Mouse (Mus musculus) frontal cortex, postnatal 36 days (tissue): ENCODE results near the gene Gm11444.

ENCODE experiments used
- DNase-seq, 2 experiments: peaks; one replicate each; pipeline ENCODE4 v3.0.0; 2022; ENCODE audit warnings: low spot score in 2 of 2

Gene Gm11444

GRCm38 (mm10) chr11:85850233-85850632, at the start of gene Gm11444:
Gene Gm11444 (minus strand): TSS chr11:85850333.
- DNase-seq = no peak

DNA sequence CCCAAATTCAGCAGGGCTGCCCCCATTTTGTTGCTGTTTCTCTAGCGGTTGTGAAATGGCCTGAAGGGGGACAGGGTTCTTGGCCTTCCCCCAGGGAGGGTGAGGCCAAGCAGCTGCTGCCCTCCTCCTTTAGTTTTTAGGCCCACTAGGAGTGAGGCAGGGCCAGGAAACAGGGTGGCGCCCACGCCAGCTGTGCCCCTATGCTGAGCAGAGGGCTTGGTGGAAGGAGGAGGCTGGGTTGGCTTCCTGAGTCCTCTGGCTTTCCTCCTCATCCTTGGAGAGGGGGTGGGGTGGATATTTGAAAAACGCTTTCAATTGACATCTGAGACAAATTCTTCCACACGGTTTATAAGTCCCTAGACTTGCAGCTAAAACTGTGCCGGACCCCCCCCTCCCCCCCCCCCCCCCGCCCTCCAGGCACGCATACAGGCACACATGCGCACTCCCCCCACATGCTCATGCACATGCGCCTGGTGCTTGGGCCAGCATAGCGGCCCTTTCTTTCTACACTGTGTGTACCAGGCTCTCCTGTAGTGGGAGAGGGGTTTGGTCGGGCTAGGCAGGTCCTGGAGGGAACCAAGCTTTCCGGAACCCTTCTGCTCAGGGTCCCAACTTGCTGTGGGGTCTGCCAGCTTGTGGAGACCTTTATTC, 46.3 kb upstream of the Gm11444 start:
- no peak for DNase-seq

DNA sequence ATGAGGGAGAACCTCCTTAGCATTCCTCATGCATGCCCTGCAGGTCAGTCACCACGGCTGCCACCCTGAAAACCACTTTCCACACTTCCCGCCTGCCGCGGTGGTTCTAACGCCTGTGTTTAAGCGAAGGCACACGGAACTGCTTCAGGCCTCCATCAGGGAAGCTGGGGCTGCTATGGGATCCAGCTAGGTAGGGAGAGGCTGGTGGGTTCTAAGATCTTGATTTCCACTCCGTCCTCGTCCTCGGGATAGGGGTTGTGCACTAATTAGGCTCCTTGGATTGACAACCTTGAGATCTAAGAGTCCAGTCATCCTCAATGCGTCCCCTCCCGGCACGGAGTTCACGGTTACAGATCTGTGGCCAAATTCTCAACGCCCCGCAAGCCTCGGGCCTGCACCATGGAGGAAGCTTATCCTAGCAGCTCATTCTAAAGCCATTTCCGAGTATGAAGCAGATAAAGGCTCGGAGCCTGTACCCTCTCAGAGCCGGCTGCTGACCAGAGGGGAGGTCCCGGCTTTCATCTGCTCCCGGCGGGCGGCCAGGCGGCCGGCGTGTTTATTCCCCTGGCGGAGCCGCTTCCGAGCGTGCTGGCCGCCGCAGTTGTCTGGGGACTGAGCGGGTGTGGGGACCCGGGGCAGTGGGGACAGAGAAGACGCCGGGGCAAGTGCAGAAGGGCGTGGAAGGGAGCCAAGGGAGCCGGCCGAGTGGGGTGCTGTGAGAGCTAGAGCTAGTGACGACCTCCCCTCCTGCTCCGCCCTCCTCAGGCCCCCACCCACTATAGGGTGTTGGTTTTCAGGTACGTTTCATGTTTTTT, 44.8 kb upstream of the Gm11444 start:
- DNase-seq = no peak

DNA sequence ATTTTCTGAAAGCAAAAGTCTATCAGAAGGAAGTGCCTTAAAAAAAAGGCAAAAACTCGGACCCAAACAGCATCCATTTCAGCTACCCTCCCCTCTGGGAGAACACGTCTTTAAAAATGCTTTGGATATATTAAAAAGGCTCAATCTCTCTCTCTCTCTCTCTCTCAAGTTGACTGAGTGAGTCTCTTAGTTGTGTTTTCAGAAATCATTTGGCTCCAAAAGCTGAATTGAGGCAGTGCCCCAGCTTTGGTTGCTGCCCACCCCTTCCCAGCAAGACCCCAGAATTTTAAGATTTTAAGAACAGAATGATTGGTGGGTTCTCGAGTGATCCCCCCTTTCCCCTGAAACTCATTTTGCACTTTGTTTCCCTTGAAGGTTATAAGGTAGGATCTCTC, 44.0 kb upstream of the Gm11444 start:
- DNase-seq = no peak

DNA sequence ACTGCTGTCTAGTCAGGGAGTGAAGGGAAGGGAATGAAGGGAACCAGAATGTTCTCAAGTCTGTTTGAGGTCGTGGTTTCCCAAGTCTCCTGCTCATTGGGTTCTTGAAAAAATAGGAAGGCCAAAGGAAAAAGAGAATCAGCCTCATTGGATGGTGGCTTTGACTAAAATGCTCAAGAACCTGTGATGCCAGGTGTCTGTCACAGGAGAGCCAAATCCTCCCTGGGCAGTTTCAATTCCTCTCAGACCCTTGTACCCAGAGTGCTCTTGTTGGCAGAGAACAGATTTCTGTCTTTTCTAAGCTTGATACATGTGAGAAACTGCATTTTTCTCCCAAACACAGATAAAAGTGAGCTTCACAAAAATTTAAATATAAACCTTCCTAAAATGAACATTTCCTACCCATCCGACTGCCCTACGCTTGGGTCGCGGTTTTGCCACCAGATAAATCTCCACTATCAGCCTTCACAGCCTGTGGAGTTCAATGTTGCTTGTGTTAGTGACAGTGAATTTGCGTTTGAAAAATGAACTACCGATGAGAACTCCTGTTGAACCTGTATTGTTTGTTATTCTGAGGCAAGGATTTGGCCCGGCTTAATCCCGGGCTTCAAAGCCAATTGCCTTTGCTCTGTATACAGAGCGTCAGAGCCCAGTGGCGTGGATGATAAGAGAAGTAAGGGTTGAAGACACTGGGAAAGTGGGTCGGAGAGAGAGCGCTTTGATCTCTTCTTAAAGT, 43.4 kb upstream of the Gm11444 start:
- no peak for DNase-seq

GRCm38 (mm10) chr11:85892771-85893170, 42.6 kb upstream of the Gm11444 start:
- DNase-seq = no peak

GRCm38 (mm10) chr11:85891692-85892040, 41.5 kb upstream of the Gm11444 start:
- no peak for DNase-seq

GRCm38 (mm10) chr11:85891010-85891691, 41.0 kb upstream of the Gm11444 start:
- DNase-seq = no peak

GRCm38 (mm10) chr11:85890563-85890845, 40.4 kb upstream of the Gm11444 start:
- DNase-seq = no peak

GRCm38 (mm10) chr11:85889730-85890562, 39.8 kb upstream of the Gm11444 start:
- DNase-seq = no peak

GRCm38 (mm10) chr11:85889056-85889729, 39.1 kb upstream of the Gm11444 start:
- DNase-seq = no peak

GRCm38 (mm10) chr11:85888451-85888961, 38.4 kb upstream of the Gm11444 start:
- no peak for DNase-seq

GRCm38 (mm10) chr11:85887801-85888450, 37.8 kb upstream of the Gm11444 start:
- no peak for DNase-seq

GRCm38 (mm10) chr11:85887273-85887672, 37.1 kb upstream of the Gm11444 start:
- DNase-seq = no peak

GRCm38 (mm10) chr11:85886429-85886785, 36.3 kb upstream of the Gm11444 start:
- no peak for DNase-seq

DNA sequence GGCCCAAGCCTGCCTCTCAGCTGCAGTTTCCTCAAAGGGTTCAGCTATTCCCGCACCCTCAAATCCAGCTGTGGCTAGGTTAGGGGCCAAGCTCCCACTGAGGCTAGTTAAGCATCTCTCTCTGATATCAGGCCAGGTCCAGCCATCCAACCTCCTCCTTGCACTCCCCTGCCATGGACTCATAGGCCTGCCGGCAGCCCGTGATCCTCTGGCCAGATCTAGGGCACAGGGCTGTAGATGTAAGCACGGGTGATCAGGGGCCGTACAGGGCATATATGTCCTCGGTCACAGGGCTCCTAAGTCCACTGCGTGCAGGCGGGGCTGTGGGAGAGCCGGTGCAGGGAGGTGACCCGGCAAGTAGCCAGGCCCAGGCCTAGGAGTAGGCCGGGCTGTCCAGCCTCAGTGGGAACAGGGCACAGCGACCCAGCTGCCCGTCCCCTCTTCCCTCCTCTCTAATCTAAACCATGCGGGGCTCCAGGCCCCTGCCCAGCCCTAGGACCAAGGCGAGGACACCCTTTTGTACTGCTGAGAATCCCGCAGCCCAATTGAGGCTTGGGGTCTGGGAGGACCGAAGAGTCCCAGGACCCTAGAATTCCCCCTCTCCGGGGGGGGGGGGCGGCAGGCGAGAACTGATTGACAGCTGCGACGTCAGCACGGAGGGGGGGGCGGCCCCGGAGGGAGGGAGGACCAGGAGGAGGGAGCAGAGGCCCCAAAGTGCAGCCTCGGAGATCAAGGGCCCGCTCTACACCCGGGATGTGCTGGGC, 35.7 kb upstream of the Gm11444 start, which contains the start of gene Tbx4:
TSS of gene Tbx4 (plus strand) at position 758 of the 764 bp plus-strand sequence.
- no peak for DNase-seq

DNA sequence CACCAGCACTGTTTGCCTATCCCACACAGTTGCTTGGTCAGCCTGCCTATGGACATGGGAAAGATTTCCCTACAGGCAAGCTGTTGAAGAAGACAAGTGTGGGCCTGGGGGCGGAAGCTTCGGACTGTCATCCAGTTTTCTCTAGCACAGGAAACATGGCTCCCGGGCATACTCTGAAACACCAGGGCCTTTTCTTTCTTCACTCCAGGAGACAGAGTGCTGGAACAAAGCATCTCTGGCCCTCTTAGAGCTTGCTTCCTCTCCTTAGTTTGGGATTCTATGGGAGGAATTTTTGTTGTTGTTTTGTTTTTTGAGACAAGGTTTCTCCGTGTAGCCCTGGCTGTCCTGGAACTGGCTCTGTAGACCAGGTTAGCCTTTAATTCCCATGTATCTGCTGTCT, 34.4 kb upstream of the Gm11444 start:
- DNase-seq = no peak

DNA sequence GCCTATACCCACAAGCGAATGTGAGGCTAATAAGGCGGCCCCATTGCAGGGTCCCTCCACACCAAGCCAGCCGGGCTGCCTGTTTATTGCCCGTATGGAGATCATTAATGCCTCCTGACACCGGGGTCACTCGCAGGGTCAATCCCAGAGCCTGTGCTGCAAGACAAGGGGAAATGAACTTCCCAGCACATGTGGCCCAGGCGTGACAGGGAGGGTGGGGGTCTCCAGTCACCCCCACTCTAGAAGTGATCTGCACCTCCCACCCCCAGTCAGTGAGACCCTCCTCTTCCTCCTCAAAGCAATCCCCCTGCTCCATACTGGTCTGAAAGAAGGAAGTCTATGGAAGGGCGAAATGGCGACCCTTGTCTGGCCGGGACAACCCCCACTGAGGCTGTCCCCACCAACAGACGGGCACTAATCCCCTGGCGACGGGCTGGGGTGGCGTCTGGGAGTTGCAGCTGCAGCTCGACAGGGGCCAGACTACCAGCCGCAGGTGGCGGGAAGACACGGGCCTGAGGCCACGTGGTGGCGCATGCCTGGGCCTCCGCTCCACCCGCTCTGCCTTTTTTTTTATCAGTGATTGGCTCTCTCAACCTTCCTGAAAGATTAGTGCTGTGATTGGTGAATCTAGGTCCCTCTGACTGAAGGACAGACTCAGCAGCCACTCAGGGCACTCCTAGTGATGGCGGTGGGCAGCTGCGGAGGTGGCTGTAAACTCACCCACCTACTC, 26.1 kb upstream of the Gm11444 start:
- DNase-seq = no peak

GRCm38 (mm10) chr11:85864363-85864762, 14.2 kb upstream of the Gm11444 start:
- no peak for DNase-seq
